Mouse (Mus musculus): ENCODE measurements around the gene Frmd4b. TPM values are rescaled to one million over a fixed set of nuclear protein-coding genes. Genes with fewer than 3 reads are reported as not detected.

Frmd4b gene
- polyA plus RNA-seq, 1 experiment = 14.3 TPM

GRCm38 (mm10) chr6:97338843-97339242 lies 278.5 kb downstream of the Frmd4b start:
- DNase-seq (ENCODE audit: low read depth in 1 of 2, low spot score in 2 of 2) = no peak
- Histone ChIP-seq H3K27me3 (ENCODE audit: control insufficient read depth, insufficient read depth, low read length) (no peaks in the 10 kb centered on the region), H3K27ac (ENCODE audit: insufficient read depth, low read length) (no peak overlapping the region), H3K4me1 (ENCODE audit: control insufficient read depth, insufficient read depth, insufficient read length) (no peaks in the 10 kb centered on the region), H3K36me3 (ENCODE audit: control insufficient read depth, insufficient read depth, low read length) (no peaks in the 10 kb centered on the region), H3K4me3 (ENCODE audit: extremely low read depth, insufficient read depth, insufficient read length) (no peak overlapping the region)
- WGBS = 81% methylated on average over 4 of the region's 4 CpGs
- TF ChIP-seq POLR2A (IDR thresholded peaks at IDR 0.05; ENCODE audit: low read depth, low read length) (no peak), CTCF (IDR thresholded peaks at IDR 0.05; ENCODE audit: extremely low read depth, insufficient read depth, insufficient read length, insufficient replicate concordance) (no peak)

DNA sequence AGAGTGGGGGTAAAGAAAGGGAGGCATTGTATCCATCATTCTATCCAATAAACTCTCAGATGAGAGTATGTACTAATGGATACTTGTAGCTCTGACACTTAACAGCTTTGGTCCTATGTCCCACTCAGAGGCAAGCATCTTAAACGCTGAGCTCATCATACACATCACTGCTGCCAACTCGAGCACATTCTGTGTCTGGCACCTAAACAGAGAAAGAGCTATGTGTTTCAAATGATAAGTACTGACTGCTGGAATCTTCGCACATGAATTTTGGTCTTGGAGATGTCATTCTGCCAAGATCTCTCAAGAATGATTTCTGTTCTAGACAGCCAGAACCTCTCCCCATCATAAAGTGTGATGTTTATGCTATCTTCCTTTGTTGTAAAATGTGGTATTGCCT lies 284.0 kb downstream of the Frmd4b start:
- Histone ChIP-seq H3K4me1 (ENCODE audit: control insufficient read depth, insufficient read depth, insufficient read length) (no peaks in the 10 kb centered on the region), H3K27ac (ENCODE audit: insufficient read depth, low read length) (no peak overlapping the region), H3K36me3 (ENCODE audit: control insufficient read depth, insufficient read depth, low read length) (no peaks in the 10 kb centered on the region), H3K4me3 (ENCODE audit: extremely low read depth, insufficient read depth, insufficient read length) (no peak overlapping the region), H3K27me3 (ENCODE audit: control insufficient read depth, insufficient read depth, low read length) (no peaks in the 10 kb centered on the region)
- no peak for DNase-seq (ENCODE audit: low read depth in 1 of 2, low spot score in 2 of 2)
- WGBS = 86% methylated on average over 3 of the region's 3 CpGs
- no peak for TF ChIP-seq POLR2A (IDR thresholded peaks at IDR 0.05; ENCODE audit: low read depth, low read length)

DNA sequence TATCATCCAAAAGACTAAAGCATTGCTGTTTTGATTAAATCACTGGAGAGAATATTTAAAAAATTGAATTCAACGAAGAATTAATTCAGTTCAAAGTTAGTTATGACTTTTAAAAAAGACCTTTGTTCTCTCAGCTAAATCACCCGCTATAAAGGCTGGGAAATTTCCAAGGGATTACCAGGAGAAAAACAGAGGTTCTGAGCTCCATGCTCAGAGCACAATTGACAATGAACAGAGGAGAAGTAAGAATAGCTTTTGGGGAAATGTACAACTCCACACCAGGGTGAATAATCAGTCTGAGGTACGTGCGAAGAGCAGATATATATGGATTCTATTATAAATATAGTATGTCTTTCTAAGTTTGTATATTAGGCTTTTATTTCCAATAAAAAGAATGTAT lies 293.4 kb downstream of the Frmd4b start:
- H3K36me3 ChIP-seq (ENCODE audit: control insufficient read depth, insufficient read depth, low read length) = no peaks in the 10 kb centered on the region
- H3K27ac ChIP-seq (ENCODE audit: insufficient read depth, low read length) = no peak overlapping the region
- TF ChIP-seq CTCF (IDR thresholded peaks at IDR 0.05; ENCODE audit: extremely low read depth, insufficient read depth, insufficient read length, insufficient replicate concordance) (no peak), POLR2A (IDR thresholded peaks at IDR 0.05; ENCODE audit: low read depth, low read length) (no peak)
- no peaks in the 10 kb centered on the region for H3K27me3 ChIP-seq (ENCODE audit: control insufficient read depth, insufficient read depth, low read length)
- WGBS = 91% methylated on average over 4 of the region's 4 CpGs
- DNase-seq (ENCODE audit: low read depth in 1 of 2, low spot score in 2 of 2) = no peak
- no peak overlapping the region for H3K4me3 ChIP-seq (ENCODE audit: extremely low read depth, insufficient read depth, insufficient read length)
- no peaks in the 10 kb centered on the region; the same call in 1 of the 2 replicates for H3K4me1 ChIP-seq (ENCODE audit: control insufficient read depth, insufficient read depth, insufficient read length)

GRCm38 (mm10) chr6:97322126-97322525 lies 295.2 kb downstream of the Frmd4b start:
- Histone ChIP-seq H3K27ac (ENCODE audit: insufficient read depth, low read length) (no peak overlapping the region), H3K27me3 (ENCODE audit: control insufficient read depth, insufficient read depth, low read length) (no peaks in the 10 kb centered on the region), H3K36me3 (ENCODE audit: control insufficient read depth, insufficient read depth, low read length) (no peaks in the 10 kb centered on the region), H3K4me3 (ENCODE audit: extremely low read depth, insufficient read depth, insufficient read length) (no peak overlapping the region), H3K4me1 (ENCODE audit: control insufficient read depth, insufficient read depth, insufficient read length) (peaks cover 2% of the 10 kb centered on the region; the same call in 1 of the 2 replicates)
- no peak for DNase-seq (ENCODE audit: low read depth in 1 of 2, low spot score in 2 of 2)
- no peak for TF ChIP-seq POLR2A (IDR thresholded peaks at IDR 0.05; ENCODE audit: low read depth, low read length)
- 68% methylated on average over 12 of the region's 12 CpGs for WGBS

GRCm38 (mm10) chr6:97321156-97321555 lies 296.2 kb downstream of the Frmd4b start:
- TF ChIP-seq POLR2A (IDR thresholded peaks at IDR 0.05; ENCODE audit: low read depth, low read length) (no peak), CTCF (IDR thresholded peaks at IDR 0.05; ENCODE audit: extremely low read depth, insufficient read depth, insufficient read length, insufficient replicate concordance) (no peak)
- Histone ChIP-seq H3K4me1 (ENCODE audit: control insufficient read depth, insufficient read depth, insufficient read length) (peaks cover 2% of the 10 kb centered on the region; the same call in 1 of the 2 replicates), H3K4me3 (ENCODE audit: extremely low read depth, insufficient read depth, insufficient read length) (no peak overlapping the region), H3K27me3 (ENCODE audit: control insufficient read depth, insufficient read depth, low read length) (no peaks in the 10 kb centered on the region), H3K27ac (ENCODE audit: insufficient read depth, low read length) (0 out of 2 replicates have a peak overlapping the region, but pooled peaks have one; percentile 17), H3K36me3 (ENCODE audit: control insufficient read depth, insufficient read depth, low read length) (no peaks in the 10 kb centered on the region)
- DNase-seq (ENCODE audit: low read depth in 1 of 2, low spot score in 2 of 2) = no peak
- WGBS = 26% methylated on average over 11 of the region's 11 CpGs

DNA sequence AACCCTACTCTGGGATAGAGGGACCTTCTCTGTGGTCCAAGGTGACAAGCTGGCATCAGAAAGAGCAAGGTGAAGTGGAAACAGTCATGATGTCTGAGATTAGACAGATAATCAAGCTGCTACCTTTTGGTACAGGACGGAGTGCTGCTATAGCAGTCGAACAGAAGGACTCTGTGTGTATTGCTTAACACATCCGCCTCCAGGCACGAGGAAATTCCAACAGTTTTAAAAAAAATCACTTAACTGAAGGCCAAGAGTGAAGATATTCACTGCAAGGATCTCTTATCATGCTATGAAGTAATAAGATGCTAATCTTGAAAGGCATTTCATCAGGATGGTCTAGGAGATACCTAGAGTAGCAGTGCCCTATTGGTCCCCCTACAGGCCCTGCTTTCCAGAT lies 298.3 kb downstream of the Frmd4b start:
- peaks cover 2% of the 10 kb centered on the region; the same call in 1 of the 2 replicates for H3K4me1 ChIP-seq (ENCODE audit: control insufficient read depth, insufficient read depth, insufficient read length)
- WGBS = 89% methylated on average over 4 of the region's 4 CpGs
- H3K27me3 ChIP-seq (ENCODE audit: control insufficient read depth, insufficient read depth, low read length) = no peaks in the 10 kb centered on the region
- H3K27ac ChIP-seq (ENCODE audit: insufficient read depth, low read length) = no peak overlapping the region
- no peaks in the 10 kb centered on the region for H3K36me3 ChIP-seq (ENCODE audit: control insufficient read depth, insufficient read depth, low read length)
- DNase-seq (ENCODE audit: low read depth in 1 of 2, low spot score in 2 of 2) = no peak
- no peak overlapping the region for H3K4me3 ChIP-seq (ENCODE audit: extremely low read depth, insufficient read depth, insufficient read length)
- TF ChIP-seq CTCF (IDR thresholded peaks at IDR 0.05; ENCODE audit: extremely low read depth, insufficient read depth, insufficient read length, insufficient replicate concordance) = no peak
- TF ChIP-seq POLR2A (IDR thresholded peaks at IDR 0.05; ENCODE audit: low read depth, low read length) = no peak

- H3K4me1 ChIP-seq (ENCODE audit: control insufficient read depth, insufficient read depth, insufficient read length) = peaks cover 2% of the 10 kb centered on the region; the same call in 1 of the 2 replicates
- 27% methylated on average over 3 of the region's 3 CpGs for WGBS
- no peak overlapping the region for H3K4me3 ChIP-seq (ENCODE audit: extremely low read depth, insufficient read depth, insufficient read length)
- no peaks in the 10 kb centered on the region for H3K27me3 ChIP-seq (ENCODE audit: control insufficient read depth, insufficient read depth, low read length)
- no peak overlapping the region for H3K27ac ChIP-seq (ENCODE audit: insufficient read depth, low read length)
- no peaks in the 10 kb centered on the region for H3K36me3 ChIP-seq (ENCODE audit: control insufficient read depth, insufficient read depth, low read length)
- peak in 1 of 2 experiments; percentile 41 for DNase-seq (ENCODE audit: low read depth in 1 of 2, low spot score in 2 of 2)
- TF ChIP-seq CTCF (IDR thresholded peaks at IDR 0.05; ENCODE audit: extremely low read depth, insufficient read depth, insufficient read length, insufficient replicate concordance) (no peak), POLR2A (IDR thresholded peaks at IDR 0.05; ENCODE audit: low read depth, low read length) (no peak)
Observed at GRCm38 (mm10) chr6:97317956-97318355, 299.4 kb downstream of the Frmd4b start.
